Mouse (Mus musculus): ENCODE measurements around the gene Git2. TPM values are rescaled to one million over a fixed set of nuclear protein-coding genes. Genes with fewer than 3 reads are reported as not detected.

The Git2 gene
- total RNA-seq, 1 experiment: 29.8 TPM

DNA sequence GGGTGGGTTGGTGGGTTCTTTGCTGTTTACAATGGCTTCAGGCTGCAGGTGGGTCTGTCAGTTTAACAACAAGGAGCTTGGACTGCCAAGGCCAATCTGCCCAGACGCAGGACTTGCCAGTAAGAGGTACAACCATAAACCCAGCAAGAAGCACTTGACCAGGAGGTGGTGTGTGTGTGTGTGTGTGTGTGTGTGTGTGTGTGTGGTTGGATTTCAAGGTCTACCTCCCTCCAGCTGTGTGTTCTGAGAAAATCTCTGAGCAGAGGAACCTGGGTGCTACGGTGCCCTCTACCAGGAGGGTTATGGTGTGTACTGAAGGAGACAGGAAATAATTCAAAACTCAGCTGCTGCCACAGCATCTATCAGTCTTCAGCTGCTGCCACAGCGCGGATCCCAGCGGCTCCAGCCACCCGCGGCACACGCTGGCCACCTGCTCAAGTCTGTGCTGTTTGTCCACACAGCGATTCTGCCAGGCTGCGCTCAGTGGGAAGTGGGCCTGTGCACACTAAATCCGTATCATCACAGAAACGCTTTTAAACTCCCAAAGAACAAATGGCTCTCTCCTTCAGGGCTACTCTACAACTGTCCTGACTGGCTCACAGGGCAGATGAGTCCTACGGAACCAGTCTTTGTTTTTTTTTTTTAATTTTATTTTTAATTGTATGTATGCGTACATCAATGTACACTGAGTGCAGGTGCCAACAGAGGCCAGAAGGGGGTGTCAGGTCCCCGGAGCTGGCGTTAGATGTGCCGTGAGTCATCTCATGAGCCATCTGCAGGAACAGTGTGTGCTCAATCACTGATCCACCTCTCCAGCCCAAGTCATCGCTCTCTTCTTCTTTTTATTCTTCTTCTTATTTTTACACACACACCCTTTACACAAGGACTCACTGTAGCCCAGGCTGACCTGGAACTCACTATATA lies 10.2 kb downstream of the Git2 start:
- TF ChIP-seq MAFK (IDR thresholded peaks at IDR 0.05; ENCODE audit: insufficient read depth, low read depth, low read length): no peak
- TF ChIP-seq ZNF384 (IDR thresholded peaks at IDR 0.05; ENCODE audit: low read depth, low read length): no peak
- no peak for TF ChIP-seq HCFC1 (IDR thresholded peaks at IDR 0.05; ENCODE audit: borderline replicate concordance, insufficient read depth, low read length)
- TF ChIP-seq CHD2 (IDR thresholded peaks at IDR 0.05; ENCODE audit: low read depth, low read length): no peak
- no peak; the same call in 1 of the 2 replicates for TF ChIP-seq ZC3H11A (IDR thresholded peaks at IDR 0.05; ENCODE audit: borderline replicate concordance, low read depth, low read length)
- H3K9ac ChIP-seq (ENCODE audit: insufficient read depth, low read depth, low read length, poor library complexity, severe bottlenecking): no peak overlapping the region
- H3K36me3 ChIP-seq (ENCODE audit: control insufficient read depth, insufficient read depth, low read length, poor library complexity, severe bottlenecking): peaks cover 32% of the 10 kb centered on the region; the same call in 1 of the 2 replicates
- H3K9me3 ChIP-seq (ENCODE audit: control insufficient read depth, insufficient read depth, low read depth, low read length): no peaks in the 10 kb centered on the region
- peaks cover 0 to 5% of the 10 kb centered on the region in 2 experiments; a peak in 2 of 4 replicates for H3K4me1 ChIP-seq (ENCODE audit: control insufficient read depth in 2 of 2, insufficient read depth in 2 of 2, low read length in 2 of 2, poor library complexity in 1 of 2)
- no peak overlapping the region for H3K4me3 ChIP-seq (ENCODE audit: insufficient read depth in 1 of 2, low read depth in 1 of 2, low read length in 2 of 2, poor library complexity in 1 of 2, severe bottlenecking in 1 of 2)
- H3K27ac ChIP-seq (ENCODE audit: insufficient read depth, low read depth, low read length, poor library complexity, severe bottlenecking): no peak overlapping the region
- no peak for DNase-seq (ENCODE audit: low read depth, low spot score)
- in situ Hi-C loops (cut with MboI; ENCODE audit: low sequenced_read_pairs in 2 of 2, unreplicated experiment in 2 of 2): no loop called here

DNA sequence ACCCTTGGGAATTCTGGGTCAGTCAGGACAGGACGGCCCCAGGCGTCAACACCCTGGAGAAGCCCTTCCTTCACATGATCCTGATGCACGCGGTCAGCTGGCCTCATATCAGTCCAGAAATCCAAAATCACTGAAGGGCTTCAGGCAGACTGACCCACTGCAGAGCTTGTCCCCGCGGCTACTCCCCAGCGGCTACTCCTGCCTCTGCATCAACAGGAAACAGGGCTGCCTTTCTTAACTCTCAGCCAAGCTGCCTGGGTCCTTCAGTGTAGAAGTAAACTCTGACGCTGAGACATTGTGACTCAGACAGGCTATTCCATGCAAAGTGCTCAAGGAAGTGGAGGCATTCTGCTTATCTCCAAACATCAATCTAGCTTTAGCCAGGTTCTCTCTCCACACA lies 13.3 kb downstream of the Git2 start:
- Histone ChIP-seq H3K4me1 (ENCODE audit: control insufficient read depth in 2 of 2, insufficient read depth in 2 of 2, low read length in 2 of 2, poor library complexity in 1 of 2) (no peaks in the 10 kb centered on the region), H3K36me3 (ENCODE audit: control insufficient read depth, insufficient read depth, low read length, poor library complexity, severe bottlenecking) (peaks cover 34% of the 10 kb centered on the region; the same call in 1 of the 2 replicates), H3K9ac (ENCODE audit: insufficient read depth, low read depth, low read length, poor library complexity, severe bottlenecking) (no peak overlapping the region), H3K4me3 (ENCODE audit: insufficient read depth in 1 of 2, low read depth in 1 of 2, low read length in 2 of 2, poor library complexity in 1 of 2, severe bottlenecking in 1 of 2) (no peak overlapping the region), H3K27ac (ENCODE audit: insufficient read depth, low read depth, low read length, poor library complexity, severe bottlenecking) (no peak overlapping the region), H3K9me3 (ENCODE audit: control insufficient read depth, insufficient read depth, low read depth, low read length) (no peaks in the 10 kb centered on the region)
- no peak for DNase-seq (ENCODE audit: low read depth, low spot score)
- no peak for TF ChIP-seq HCFC1 (IDR thresholded peaks at IDR 0.05; ENCODE audit: borderline replicate concordance, insufficient read depth, low read length)
- no peak for TF ChIP-seq MAFK (IDR thresholded peaks at IDR 0.05; ENCODE audit: insufficient read depth, low read depth, low read length)
- no peak for TF ChIP-seq ZC3H11A (IDR thresholded peaks at IDR 0.05; ENCODE audit: borderline replicate concordance, low read depth, low read length)
- TF ChIP-seq ZNF384 (IDR thresholded peaks at IDR 0.05; ENCODE audit: low read depth, low read length): no peak
- TF ChIP-seq CHD2 (IDR thresholded peaks at IDR 0.05; ENCODE audit: low read depth, low read length): no peak
- in situ Hi-C loops (cut with MboI; ENCODE audit: low sequenced_read_pairs in 2 of 2, unreplicated experiment in 2 of 2): no loop called here

DNA sequence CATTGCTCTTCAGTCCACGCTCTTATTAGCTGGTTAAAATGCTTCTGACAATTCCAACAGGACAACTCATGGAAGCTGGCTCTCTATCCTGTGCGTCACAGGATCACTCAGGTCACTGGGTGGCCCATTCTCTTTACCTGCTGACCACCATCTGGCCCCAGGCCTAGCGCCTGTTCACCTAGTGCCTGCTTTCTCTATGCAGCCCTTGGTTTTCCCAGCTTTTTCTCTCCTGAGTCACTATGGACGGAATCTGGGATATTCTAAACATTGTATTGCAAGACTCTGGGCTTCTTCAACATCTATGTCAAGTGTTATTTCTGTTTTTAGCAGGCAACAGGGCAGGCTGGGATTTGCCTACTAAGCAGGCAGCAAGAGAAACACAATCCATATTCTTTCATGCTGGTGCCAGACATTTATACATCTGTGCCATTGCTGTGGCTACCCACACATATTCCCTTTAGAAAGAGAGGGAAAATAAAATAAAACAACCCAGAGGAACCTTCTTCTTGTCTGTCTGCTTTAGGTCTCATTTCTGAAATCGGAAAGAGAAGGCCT lies 15.7 kb downstream of the Git2 start:
- TF ChIP-seq ZC3H11A (IDR thresholded peaks at IDR 0.05; ENCODE audit: borderline replicate concordance, low read depth, low read length): no peak
- no peak for TF ChIP-seq MAFK (IDR thresholded peaks at IDR 0.05; ENCODE audit: insufficient read depth, low read depth, low read length)
- no peak for TF ChIP-seq ZNF384 (IDR thresholded peaks at IDR 0.05; ENCODE audit: low read depth, low read length)
- TF ChIP-seq CHD2 (IDR thresholded peaks at IDR 0.05; ENCODE audit: low read depth, low read length): no peak
- TF ChIP-seq HCFC1 (IDR thresholded peaks at IDR 0.05; ENCODE audit: borderline replicate concordance, insufficient read depth, low read length): no peak
- in situ Hi-C loops (cut with MboI; ENCODE audit: low sequenced_read_pairs in 2 of 2, unreplicated experiment in 2 of 2): no loop called here
- Histone ChIP-seq H3K36me3 (ENCODE audit: control insufficient read depth, insufficient read depth, low read length, poor library complexity, severe bottlenecking) (peaks cover 29% of the 10 kb centered on the region; the same call in 1 of the 2 replicates), H3K27ac (ENCODE audit: insufficient read depth, low read depth, low read length, poor library complexity, severe bottlenecking) (no peak overlapping the region), H3K4me3 (ENCODE audit: insufficient read depth in 1 of 2, low read depth in 1 of 2, low read length in 2 of 2, poor library complexity in 1 of 2, severe bottlenecking in 1 of 2) (no peak overlapping the region), H3K9me3 (ENCODE audit: control insufficient read depth, insufficient read depth, low read depth, low read length) (no peaks in the 10 kb centered on the region), H3K9ac (ENCODE audit: insufficient read depth, low read depth, low read length, poor library complexity, severe bottlenecking) (no peak overlapping the region), H3K4me1 (ENCODE audit: control insufficient read depth in 2 of 2, insufficient read depth in 2 of 2, low read length in 2 of 2, poor library complexity in 1 of 2) (no peaks in the 10 kb centered on the region)
- no peak for DNase-seq (ENCODE audit: low read depth, low spot score)

DNA sequence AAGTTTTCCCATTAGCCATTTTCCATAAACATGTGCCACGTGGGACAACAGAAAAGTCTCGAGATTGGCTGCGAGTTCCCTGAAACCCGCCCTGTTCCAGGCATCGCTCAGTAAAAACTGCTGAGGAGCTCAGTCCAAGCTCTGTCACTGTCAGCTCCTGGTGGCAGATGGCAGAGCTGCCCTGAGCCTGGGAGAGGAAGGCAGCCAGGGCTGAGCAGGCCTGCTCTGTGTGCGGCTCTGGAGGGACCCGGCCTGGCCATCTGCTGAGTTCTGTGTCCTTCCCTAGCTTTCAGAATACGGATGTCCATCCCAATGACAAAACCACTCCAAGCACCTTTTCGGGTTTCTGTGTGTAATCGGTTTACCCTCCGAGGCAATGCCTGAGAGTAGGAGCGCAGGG lies 21.9 kb downstream of the Git2 start:
- TF ChIP-seq ZC3H11A (IDR thresholded peaks at IDR 0.05; ENCODE audit: borderline replicate concordance, low read depth, low read length) (no peak), ZNF384 (IDR thresholded peaks at IDR 0.05; ENCODE audit: low read depth, low read length) (no peak), MAFK (IDR thresholded peaks at IDR 0.05; ENCODE audit: insufficient read depth, low read depth, low read length) (no peak), CHD2 (IDR thresholded peaks at IDR 0.05; ENCODE audit: low read depth, low read length) (no peak), HCFC1 (IDR thresholded peaks at IDR 0.05; ENCODE audit: borderline replicate concordance, insufficient read depth, low read length) (no peak)
- DNase-seq (ENCODE audit: low read depth, low spot score): no peak
- Histone ChIP-seq H3K4me3 (ENCODE audit: insufficient read depth in 1 of 2, low read depth in 1 of 2, low read length in 2 of 2, poor library complexity in 1 of 2, severe bottlenecking in 1 of 2) (no peak overlapping the region), H3K27ac (ENCODE audit: insufficient read depth, low read depth, low read length, poor library complexity, severe bottlenecking) (0 out of 2 replicates have a peak overlapping the region, but pooled peaks have one; percentile 14), H3K36me3 (ENCODE audit: control insufficient read depth, insufficient read depth, low read length, poor library complexity, severe bottlenecking) (peaks cover 23% of the 10 kb centered on the region), H3K9ac (ENCODE audit: insufficient read depth, low read depth, low read length, poor library complexity, severe bottlenecking) (no peak overlapping the region), H3K4me1 (ENCODE audit: control insufficient read depth in 2 of 2, insufficient read depth in 2 of 2, low read length in 2 of 2, poor library complexity in 1 of 2) (peaks cover 2 to 10% of the 10 kb centered on the region in 2 experiments; a peak in 3 of 4 replicates), H3K9me3 (ENCODE audit: control insufficient read depth, insufficient read depth, low read depth, low read length) (no peaks in the 10 kb centered on the region)
- in situ Hi-C loops (cut with MboI; ENCODE audit: low sequenced_read_pairs in 2 of 2, unreplicated experiment in 2 of 2): no loop called here

Measured in ES-E14 (cell line).